Mouse (Mus musculus) duodenum, adult 2 months (tissue): ENCODE results near the gene Rimkla. TPM values are rescaled to one million over a fixed set of nuclear protein-coding genes. Genes with fewer than 3 reads are reported as not detected.

Source experiments
- polyA plus RNA-seq: library from polyadenylated mRNA; depleted of rRNA; stranded (reverse); fragments of >200 nt; gene quantifications from 2 replicates; pipeline ENCODE4 v1.2.3, GENCODE M21; 2012; ENCODE audit warnings: low replicate concordance; rRNA removed

The Rimkla gene
- polyA plus RNA-seq: 0.13 and 0.36 TPM in 2 replicates

GRCm38 (mm10) chr4:119492291-119492932, at the start of gene Rimkla:
Rimkla (minus strand) TSS chr4:119492628.

GRCm38 (mm10) chr4:119539031-119539824, 46.8 kb upstream of the Rimkla start, which contains the start of gene Frg2f1:
Frg2f1 (minus strand) TSS chr4:119539529.

GRCm38 (mm10) chr4:119536615-119537014, 44.2 kb upstream of the Rimkla start, which contains the start of gene Foxj3:
Foxj3 (plus strand) TSS chr4:119537004.

GRCm38 (mm10) chr4:119422294-119422964, 70.0 kb downstream of the Rimkla start, which contains the start of the genes Ppcs and Zmynd12:
Ppcs (minus strand) TSS chr4:119422420.
Zmynd12 (plus strand) TSS chr4:119422814.

Other genes starting within 250 kb of the Rimkla start
- gene Cldn19, start 237.2 kb downstream of the Rimkla start, polyA plus RNA-seq: not detected in 2 replicates
- 178 and 223 TPM in 2 replicates for gene Ybx1, start 198.0 kb downstream of the Rimkla start, polyA plus RNA-seq
- gene Ppih, start 172.1 kb downstream of the Rimkla start, polyA plus RNA-seq: 2.6 and 4.2 TPM in 2 replicates
- gene Ccdc30, start 77.1 kb downstream of the Rimkla start, polyA plus RNA-seq: 0.14 TPM in 1 of 2 replicates, not detected in the other
- gene Ppcs, start 70.2 kb downstream of the Rimkla start, polyA plus RNA-seq: 26.5 and 33.8 TPM in 2 replicates
- gene Zmynd12, start 69.8 kb downstream of the Rimkla start, polyA plus RNA-seq: 0.18 and 0.74 TPM in 2 replicates
- 8.0 and 8.8 TPM in 2 replicates for gene Foxj3, start 44.4 kb upstream of the Rimkla start, polyA plus RNA-seq
- 5.2 and 6.5 TPM in 2 replicates for gene Frg2f1, start 46.9 kb upstream of the Rimkla start, polyA plus RNA-seq
- 93.3 and 932 TPM in 2 replicates for gene Guca2a, start 145.1 kb upstream of the Rimkla start, polyA plus RNA-seq
- gene Guca2b, start 166.3 kb upstream of the Rimkla start, polyA plus RNA-seq: 283 and 2,695 TPM in 2 replicates
- 1.7 and 3.4 TPM in 2 replicates for gene Hivep3, start 241.2 kb upstream of the Rimkla start, polyA plus RNA-seq